Mouse (Mus musculus) kidney, adult 2 months (tissue): ENCODE measurements at regions not wholly inside any gene's neighbourhood (a gene's known extent, or its start where the extent isn't known, plus 50 kb on each side); places are given as distances from the start of the nearest gene placed in this dataset.

Source experiments
- DNase-seq: peaks from one replicate; pipeline ENCODE4 v3.0.0; 2021
- H3K27ac ChIP-seq: fragments of 200-500 bp; 2 replicates; pipeline ENCODE4 v1.5.1; 2012; ENCODE audit warnings: low read depth, low read length, control low read depth, inconsistent platforms; ENCODE audit not compliant: insufficient read depth
- H3K27me3 ChIP-seq: fragments of 200-500 bp; replicated peaks from 2 replicates; pipeline ENCODE4 v1.6.1; 2012; ENCODE audit warnings: mild to moderate bottlenecking, moderate library complexity, low read length, inconsistent platforms; ENCODE audit not compliant: control insufficient read depth, insufficient read depth
- H3K36me3 ChIP-seq: fragments of 200-500 bp; 2 replicates; pipeline ENCODE4 v1.6.1; 2012; ENCODE audit warnings: mild to moderate bottlenecking, moderate library complexity, low read length, inconsistent platforms; ENCODE audit not compliant: control insufficient read depth, insufficient read depth
- H3K4me1 ChIP-seq: fragments of 200-500 bp; 2 replicates; pipeline ENCODE4 v1.6.1; 2011; ENCODE audit warnings: low read length; ENCODE audit not compliant: control insufficient read depth, insufficient read depth
- H3K4me3 ChIP-seq: fragments of 200-500 bp; 2 replicates; pipeline ENCODE4 v1.5.1; 2011; ENCODE audit warnings: mild to moderate bottlenecking, low read depth, low read length, control low read depth; ENCODE audit not compliant: insufficient read depth
- CTCF ChIP-seq: fragments of 200-500 bp; conservative IDR thresholded peaks from 2 replicates; pipeline ENCODE4 v1.5.1; 2011; ENCODE audit warnings: low read depth, mild to moderate bottlenecking, control low read depth, low read length, moderate library complexity, mixed read lengths; ENCODE audit not compliant: insufficient read depth, insufficient read length
- POLR2A ChIP-seq: fragments of 200-500 bp; IDR thresholded peaks from one replicate; pipeline ENCODE4 v1.6.1; 2011; ENCODE audit warnings: low read depth, low read length, control low read depth
- WGBS: fragments of 180-500 bp; shearing (Covaris S2); methylation state at CpG from one replicate; pipeline ENCODE4 v1.1.7; 2018; 5-methylcytosine and 5-hydroxymethylcytosine counted together

DNA sequence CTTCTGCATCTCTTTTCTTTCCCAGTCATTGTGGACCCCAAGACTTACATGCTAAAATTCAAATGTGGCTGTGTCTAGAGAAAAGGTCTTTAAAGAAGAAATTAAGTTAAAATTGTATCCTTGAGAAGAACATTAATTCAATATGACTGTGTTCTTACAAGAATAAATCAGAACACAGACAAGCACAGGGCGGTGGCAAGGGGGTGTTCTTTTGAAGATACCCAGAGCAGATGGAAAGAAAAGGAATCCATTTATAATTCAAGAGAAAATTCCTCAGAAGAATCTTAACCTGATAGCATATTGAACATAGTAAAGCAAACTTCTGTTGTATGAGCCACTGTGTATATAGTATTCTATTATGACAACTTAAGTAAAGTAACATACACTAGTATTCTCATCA is 436.7 kb downstream of the Psat1 start:
- Histone ChIP-seq H3K4me3 (no peak overlapping the region), H3K36me3 (no peaks in the 10 kb centered on the region), H3K27me3 (no peaks in the 10 kb centered on the region), H3K27ac (no peak overlapping the region), H3K4me1 (no peaks in the 10 kb centered on the region)
- 91% methylated on average over 1 of the region's 1 CpGs for WGBS
- no peak for DNase-seq
- TF ChIP-seq CTCF (no peak), POLR2A (no peak)

DNA sequence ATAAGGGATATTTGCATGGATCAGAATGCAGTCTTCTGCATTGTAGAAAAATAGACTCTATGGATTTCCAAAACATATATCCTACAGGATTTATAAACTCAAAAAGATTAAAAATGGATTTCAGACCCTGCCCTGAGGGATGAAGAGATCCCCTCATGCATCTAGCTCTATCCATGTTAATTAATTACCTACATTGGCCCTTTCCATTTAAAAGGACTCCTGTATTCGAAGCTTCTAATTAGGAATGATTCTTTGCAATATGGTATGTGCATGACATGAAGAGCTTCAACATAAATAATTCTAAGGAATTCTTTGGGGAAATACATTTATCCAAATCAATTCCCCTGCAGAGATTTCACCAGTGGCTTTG is 444.2 kb downstream of the Psat1 start:
- Histone ChIP-seq H3K4me3 (no peak overlapping the region), H3K4me1 (no peaks in the 10 kb centered on the region), H3K36me3 (no peaks in the 10 kb centered on the region), H3K27ac (no peak overlapping the region), H3K27me3 (no peaks in the 10 kb centered on the region)
- WGBS, result 64% methylated on average over 1 of the region's 1 CpGs
- no peak for DNase-seq
- TF ChIP-seq POLR2A, result no peak
- no peak for TF ChIP-seq CTCF

DNA sequence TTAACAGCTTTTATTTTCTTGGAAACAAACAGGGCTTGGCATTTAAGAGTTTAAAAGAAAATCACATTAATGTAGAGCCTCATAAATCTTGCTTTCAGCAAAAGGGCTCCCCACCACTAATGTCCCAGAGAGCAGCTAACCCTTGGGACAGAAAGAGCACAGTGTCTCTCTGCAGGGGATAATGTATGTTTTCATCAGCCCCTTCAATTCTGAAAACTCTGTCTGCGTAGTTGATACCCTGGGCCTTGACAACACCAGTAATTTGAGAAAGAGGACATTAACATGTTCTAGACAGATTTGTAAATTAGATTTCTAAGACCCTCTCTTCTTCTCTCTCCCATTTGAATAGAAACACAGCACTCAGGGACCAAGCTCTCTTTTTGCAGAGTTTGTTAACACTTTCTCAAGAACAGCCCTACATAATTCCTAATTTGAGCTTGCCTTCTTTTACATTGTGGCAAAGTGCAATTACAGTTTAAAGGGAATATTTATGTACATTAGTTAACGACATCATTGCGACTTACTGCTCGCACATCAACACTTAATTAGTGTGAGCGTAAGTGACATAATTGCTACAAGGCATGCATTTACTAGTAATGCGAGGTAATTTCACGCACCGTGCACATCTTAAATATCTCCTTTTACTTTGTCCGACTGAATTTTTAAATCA is 444.7 kb downstream of the Psat1 start:
- TF ChIP-seq CTCF, result no peak
- no peak for TF ChIP-seq POLR2A
- WGBS, result 53% methylated on average over 9 of the region's 9 CpGs
- no peak overlapping the region for H3K27ac ChIP-seq
- H3K4me1 ChIP-seq, result no peaks in the 10 kb centered on the region
- no peaks in the 10 kb centered on the region for H3K27me3 ChIP-seq
- no peak overlapping the region for H3K4me3 ChIP-seq
- H3K36me3 ChIP-seq, result no peaks in the 10 kb centered on the region
- DNase-seq, result no peak

DNA sequence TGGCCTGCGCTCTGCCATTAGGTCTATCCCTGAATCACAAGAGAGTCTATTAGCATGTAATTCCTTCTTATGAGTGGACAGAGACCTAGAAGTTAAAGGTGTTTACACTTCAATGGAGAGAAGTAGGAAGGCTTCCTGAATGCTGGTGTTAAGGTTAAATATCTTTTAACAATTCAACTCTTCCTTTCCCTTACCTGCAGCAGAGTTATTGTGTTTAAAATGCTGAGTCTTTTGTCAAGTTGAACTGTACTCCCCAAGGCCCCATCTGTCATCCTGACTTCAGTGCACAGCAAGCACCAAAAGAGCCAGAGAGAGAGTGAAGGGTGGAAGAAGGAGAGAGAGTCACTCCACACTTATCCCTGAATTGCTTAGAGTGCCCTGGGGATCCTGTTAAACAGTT is 451.6 kb downstream of the Psat1 start:
- WGBS, result 100% methylated on average over 1 of the region's 1 CpGs
- H3K4me3 ChIP-seq, result no peak overlapping the region
- H3K4me1 ChIP-seq, result no peaks in the 10 kb centered on the region
- H3K36me3 ChIP-seq, result no peaks in the 10 kb centered on the region
- no peak for DNase-seq
- TF ChIP-seq CTCF (no peak), POLR2A (no peak)
- no peaks in the 10 kb centered on the region for H3K27me3 ChIP-seq
- no peak overlapping the region for H3K27ac ChIP-seq

DNA sequence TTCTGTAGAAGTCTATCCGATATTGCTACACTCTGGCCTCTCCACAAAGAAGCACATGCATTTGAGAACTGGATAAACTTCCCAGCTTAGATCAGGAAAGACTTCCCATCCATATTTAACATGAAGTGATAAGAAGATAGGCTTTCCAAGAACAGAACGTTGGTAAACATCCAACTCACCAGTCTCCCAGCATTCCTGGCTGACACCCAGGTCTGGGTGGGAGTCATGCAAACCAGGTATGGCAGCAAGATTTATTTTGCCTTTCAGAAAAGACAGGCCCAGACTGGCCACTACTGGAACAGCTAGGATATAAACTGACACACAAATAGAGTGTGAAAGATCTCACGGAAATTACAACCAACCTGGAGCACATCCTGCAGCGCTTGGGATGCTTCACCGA is 459.6 kb downstream of the Psat1 start:
- 78% methylated on average over 5 of the region's 5 CpGs for WGBS
- TF ChIP-seq CTCF (no peak), POLR2A (no peak)
- no peak overlapping the region for H3K4me3 ChIP-seq
- DNase-seq, result no peak
- no peaks in the 10 kb centered on the region for H3K36me3 ChIP-seq
- no peak overlapping the region for H3K27ac ChIP-seq
- no peaks in the 10 kb centered on the region for H3K4me1 ChIP-seq
- no peaks in the 10 kb centered on the region for H3K27me3 ChIP-seq

DNA sequence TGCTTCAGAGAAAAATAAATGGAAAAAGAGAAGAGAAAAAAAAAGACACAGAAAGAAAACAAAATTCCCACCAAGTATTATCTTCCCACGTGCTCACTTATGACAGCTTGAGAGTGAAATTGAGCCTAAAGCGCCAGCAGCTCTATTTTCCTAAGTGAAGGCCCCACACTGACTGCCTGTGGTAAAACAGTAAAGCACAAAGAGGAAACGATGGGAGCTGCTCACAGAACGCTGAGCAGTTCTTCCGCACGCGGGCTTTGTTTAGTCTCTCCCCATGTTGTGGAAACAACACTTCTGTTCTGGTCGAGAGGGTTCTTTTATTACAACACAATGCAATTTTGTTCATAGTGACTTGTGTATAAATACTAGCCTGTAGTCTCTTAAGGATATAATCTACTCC is 465.5 kb downstream of the Psat1 start:
- 40% methylated on average over 8 of the region's 8 CpGs for WGBS
- Histone ChIP-seq H3K27ac (no peak overlapping the region), H3K4me3 (no peak overlapping the region), H3K36me3 (no peaks in the 10 kb centered on the region), H3K4me1 (no peaks in the 10 kb centered on the region), H3K27me3 (no peaks in the 10 kb centered on the region)
- no peak for TF ChIP-seq CTCF
- TF ChIP-seq POLR2A, result no peak
- no peak for DNase-seq

DNA sequence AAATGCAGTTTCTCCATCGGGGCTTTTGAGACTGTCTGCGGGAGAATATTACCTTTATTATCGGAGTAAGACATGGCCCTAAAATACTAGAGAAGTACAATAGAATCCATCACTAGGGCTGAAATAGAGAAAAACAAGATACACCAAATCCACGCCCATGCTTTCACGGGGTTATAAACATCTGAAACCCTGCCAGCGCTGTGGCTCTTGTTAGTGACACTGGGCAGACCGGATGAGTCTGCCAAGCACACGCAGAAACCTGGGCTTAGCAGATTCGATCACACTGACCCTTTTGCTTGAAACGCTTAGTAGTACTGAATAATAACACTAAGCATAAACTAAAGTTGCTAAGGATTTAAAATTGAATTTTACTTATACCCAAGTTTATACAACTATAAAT is 477.6 kb downstream of the Psat1 start:
- TF ChIP-seq CTCF (no peak), POLR2A (no peak)
- Histone ChIP-seq H3K36me3 (no peaks in the 10 kb centered on the region), H3K27ac (no peak overlapping the region), H3K4me1 (no peaks in the 10 kb centered on the region), H3K27me3 (no peaks in the 10 kb centered on the region; the same call in 1 of the 2 replicates), H3K4me3 (no peak overlapping the region)
- 78% methylated on average over 10 of the region's 10 CpGs for WGBS
- no peak for DNase-seq
